Mouse (Mus musculus): ENCODE results near the gene Lyzl4. TPM values are rescaled to one million over a fixed set of nuclear protein-coding genes. Genes with fewer than 3 reads are reported as not detected.

Gene Lyzl4
- polyA plus RNA-seq, 1 experiment from 2014 or later = not detected

GRCm38 (mm10) chr9:121671300-121671699 lies 29.4 kb upstream of the Lyzl4 start:
- Histone ChIP-seq H3K9ac (replicated peaks; ENCODE audit: low read depth) (no peak overlapping the region), H3K36me3 (ENCODE audit: insufficient read depth, low read length) (no peaks in the 10 kb centered on the region), H3K4me1 (ENCODE audit: insufficient read depth, low read depth, low read length) (peaks cover 7% of the 10 kb centered on the region), H3K4me2 (replicated peaks; ENCODE audit: low read depth, low read length) (no peak overlapping the region), H3K27ac (ENCODE audit: low read length) (no peak overlapping the region), H3K9me3 (ENCODE audit: low read length) (no peaks in the 10 kb centered on the region), H3K4me3 (ENCODE audit: low read depth, low read length) (no peak overlapping the region), H3K27me3 (replicated peaks; ENCODE audit: insufficient read depth, low read length) (peaks cover 25% of the 10 kb centered on the region)
- WGBS = 22% methylated on average over 7 of the region's 7 CpGs
- peak; percentile 43 for ATAC-seq
- peak; percentile 83 for DNase-seq (ENCODE audit: low spot score)
- TF ChIP-seq CTCF (IDR thresholded peaks at IDR 0.05) = peak; percentile 82
- TF ChIP-seq EP300 (IDR thresholded peaks at IDR 0.05) = no peak

- H3K27me3 ChIP-seq (replicated peaks; ENCODE audit: insufficient read depth, low read length) = peaks cover 25% of the 10 kb centered on the region
- H3K4me3 ChIP-seq (ENCODE audit: low read depth, low read length) = peak overlapping the region; percentile 5; the same call in 1 of the 2 replicates
- no peak overlapping the region for H3K27ac ChIP-seq (ENCODE audit: low read length)
- H3K4me1 ChIP-seq (ENCODE audit: insufficient read depth, low read depth, low read length) = peaks cover 7% of the 10 kb centered on the region
- TF ChIP-seq CTCF (IDR thresholded peaks at IDR 0.05) (peak; percentile 94), EP300 (IDR thresholded peaks at IDR 0.05) (no peak)
- no peaks in the 10 kb centered on the region for H3K9me3 ChIP-seq (ENCODE audit: low read length)
- DNase-seq (ENCODE audit: low spot score) = peak; percentile 76
- peak overlapping the region; percentile 42 for H3K4me2 ChIP-seq (replicated peaks; ENCODE audit: low read depth, low read length)
- 1% methylated on average over 28 of the region's 28 CpGs for WGBS
- H3K9ac ChIP-seq (replicated peaks; ENCODE audit: low read depth) = no peak overlapping the region
- no peaks in the 10 kb centered on the region for H3K36me3 ChIP-seq (ENCODE audit: insufficient read depth, low read length)
- ATAC-seq = peak; percentile 68
Observed at GRCm38 (mm10) chr9:121669348-121669791, 27.5 kb upstream of the Lyzl4 start.

- Histone ChIP-seq H3K4me2 (replicated peaks; ENCODE audit: low read depth, low read length) (no peak overlapping the region), H3K9ac (replicated peaks; ENCODE audit: low read depth) (no peak overlapping the region), H3K4me3 (ENCODE audit: low read depth, low read length) (no peak overlapping the region), H3K27ac (ENCODE audit: low read length) (no peak overlapping the region), H3K36me3 (ENCODE audit: insufficient read depth, low read length) (no peaks in the 10 kb centered on the region), H3K4me1 (ENCODE audit: insufficient read depth, low read depth, low read length) (peaks cover 7% of the 10 kb centered on the region), H3K27me3 (replicated peaks; ENCODE audit: insufficient read depth, low read length) (peaks cover 25% of the 10 kb centered on the region), H3K9me3 (ENCODE audit: low read length) (no peaks in the 10 kb centered on the region)
- DNase-seq (ENCODE audit: low spot score) (no peak), ATAC-seq (no peak)
- TF ChIP-seq EP300 (IDR thresholded peaks at IDR 0.05) (no peak), CTCF (IDR thresholded peaks at IDR 0.05) (no peak; the same call in 1 of the 2 replicates)
- 64% methylated on average over 10 of the region's 11 CpGs for WGBS
Observed at GRCm38 (mm10) chr9:121667822-121668221, 25.9 kb upstream of the Lyzl4 start.

GRCm38 (mm10) chr9:121666957-121667630 lies 25.2 kb upstream of the Lyzl4 start:
- Histone ChIP-seq H3K4me2 (replicated peaks; ENCODE audit: low read depth, low read length) (no peak overlapping the region), H3K27me3 (replicated peaks; ENCODE audit: insufficient read depth, low read length) (peaks cover 25% of the 10 kb centered on the region), H3K27ac (ENCODE audit: low read length) (no peak overlapping the region), H3K9ac (replicated peaks; ENCODE audit: low read depth) (no peak overlapping the region), H3K4me1 (ENCODE audit: insufficient read depth, low read depth, low read length) (peaks cover 7% of the 10 kb centered on the region), H3K36me3 (ENCODE audit: insufficient read depth, low read length) (no peaks in the 10 kb centered on the region), H3K9me3 (ENCODE audit: low read length) (no peaks in the 10 kb centered on the region), H3K4me3 (ENCODE audit: low read depth, low read length) (no peak overlapping the region)
- DNase-seq (ENCODE audit: low spot score) = peak; percentile 32
- peak; percentile 20; the same call in 1 of the 2 replicates for ATAC-seq
- no peak for TF ChIP-seq EP300 (IDR thresholded peaks at IDR 0.05)
- no peak; the same call in 1 of the 2 replicates for TF ChIP-seq CTCF (IDR thresholded peaks at IDR 0.05)
- 65% methylated on average over 16 of the region's 16 CpGs for WGBS

GRCm38 (mm10) chr9:121664104-121664503 lies 22.2 kb upstream of the Lyzl4 start:
- Histone ChIP-seq H3K4me1 (ENCODE audit: insufficient read depth, low read depth, low read length) (no peaks in the 10 kb centered on the region; the same call in 1 of the 2 replicates), H3K4me2 (replicated peaks; ENCODE audit: low read depth, low read length) (no peak overlapping the region), H3K36me3 (ENCODE audit: insufficient read depth, low read length) (no peaks in the 10 kb centered on the region), H3K27me3 (replicated peaks; ENCODE audit: insufficient read depth, low read length) (peaks cover 13% of the 10 kb centered on the region), H3K9ac (replicated peaks; ENCODE audit: low read depth) (no peak overlapping the region), H3K4me3 (ENCODE audit: low read depth, low read length) (no peak overlapping the region), H3K9me3 (ENCODE audit: low read length) (no peaks in the 10 kb centered on the region), H3K27ac (ENCODE audit: low read length) (no peak overlapping the region)
- ATAC-seq (no peak), DNase-seq (ENCODE audit: low spot score) (no peak)
- 76% methylated on average over 5 of the region's 5 CpGs for WGBS
- TF ChIP-seq CTCF (IDR thresholded peaks at IDR 0.05) (no peak), EP300 (IDR thresholded peaks at IDR 0.05) (no peak)

GRCm38 (mm10) chr9:121663467-121663866 lies 21.6 kb upstream of the Lyzl4 start:
- WGBS = 65% methylated on average over 6 of the region's 6 CpGs
- no peak overlapping the region for H3K9ac ChIP-seq (replicated peaks; ENCODE audit: low read depth)
- no peak for DNase-seq (ENCODE audit: low spot score)

More at GRCm38 (mm10) chr9:121663467-121663866, 21.6 kb upstream of the Lyzl4 start:
- Histone ChIP-seq H3K27ac (ENCODE audit: low read length) (no peak overlapping the region), H3K9me3 (ENCODE audit: low read length) (no peaks in the 10 kb centered on the region), H3K4me3 (ENCODE audit: low read depth, low read length) (no peak overlapping the region), H3K4me2 (replicated peaks; ENCODE audit: low read depth, low read length) (no peak overlapping the region), H3K36me3 (ENCODE audit: insufficient read depth, low read length) (no peaks in the 10 kb centered on the region), H3K4me1 (ENCODE audit: insufficient read depth, low read depth, low read length) (no peaks in the 10 kb centered on the region), H3K27me3 (replicated peaks; ENCODE audit: insufficient read depth, low read length) (peaks cover 6% of the 10 kb centered on the region; the same call in 1 of the 2 replicates)
- TF ChIP-seq EP300 (IDR thresholded peaks at IDR 0.05) (no peak), CTCF (IDR thresholded peaks at IDR 0.05) (no peak)
- no peak for ATAC-seq

Data from lung, postnatal 0 days (tissue).